Mouse (Mus musculus): ENCODE measurements at regions not wholly inside any gene's neighbourhood (a gene's known extent, or its start where the extent isn't known, plus 50 kb on each side); places are given as distances from the start of the nearest gene placed in this dataset.
"Not testable (repeated sequence)": the region's sequence is repeated elsewhere in the genome, so short reads cannot be mapped to it uniquely, and the experiment has no call there.

DNA sequence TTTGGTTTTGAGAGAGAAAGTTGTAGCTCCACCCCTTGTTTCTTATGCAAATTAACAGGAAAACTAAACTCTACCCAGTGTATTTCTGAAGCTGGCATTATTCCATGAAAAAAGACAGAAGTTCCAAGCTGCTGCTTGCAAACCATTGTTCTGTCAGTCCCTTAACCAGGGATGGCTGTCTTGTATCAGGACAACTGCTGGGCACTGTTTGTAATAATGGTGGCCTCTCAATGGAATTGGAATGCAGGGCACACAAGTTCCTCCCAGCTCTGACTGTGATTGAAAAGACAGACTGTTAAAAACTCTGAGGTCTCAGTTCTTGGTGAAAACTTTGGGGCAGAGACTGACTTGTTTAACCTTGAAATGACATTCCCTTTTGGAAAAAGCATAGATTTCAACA is 516.0 kb upstream of the Fam241a start:
- no peaks in the 10 kb centered on the region for H3K4me1 ChIP-seq
- no peak overlapping the region for H3K4me2 ChIP-seq
- no peaks in the 10 kb centered on the region for H3K27me3 ChIP-seq (replicated peaks)
- no peak overlapping the region for H3K4me3 ChIP-seq
- H3K36me3 ChIP-seq (replicated peaks), result no peaks in the 10 kb centered on the region
- no peak overlapping the region for H3K27ac ChIP-seq
- H3K9ac ChIP-seq, result no peak overlapping the region
- no peaks in the 10 kb centered on the region for H3K9me3 ChIP-seq
- ATAC-seq (replicated peaks), result no peak

DNA sequence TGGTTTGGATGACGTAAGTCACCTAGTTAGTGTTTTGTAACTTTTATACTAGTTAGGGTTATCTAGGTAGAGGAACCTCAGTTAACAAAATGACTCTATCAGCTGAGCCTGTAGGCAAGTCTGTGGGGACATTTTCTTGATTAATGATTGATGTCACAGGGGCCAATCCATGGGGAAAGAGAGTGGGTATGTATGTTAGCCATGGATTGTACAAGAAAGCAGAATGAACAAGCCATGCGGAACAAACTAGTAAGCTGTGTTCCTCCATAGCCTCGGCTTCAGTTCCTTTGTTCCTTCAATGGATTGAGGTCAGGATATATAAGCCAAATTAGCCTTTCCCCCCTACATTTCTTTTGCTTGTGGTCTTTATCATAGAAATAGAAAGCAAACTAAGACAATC is 498.7 kb upstream of the Fam241a start:
- ATAC-seq (replicated peaks), result no peak
- Histone ChIP-seq H3K27ac (no peak overlapping the region), H3K4me2 (no peak overlapping the region), H3K4me1 (no peaks in the 10 kb centered on the region), H3K9ac (no peak overlapping the region), H3K9me3 (no peaks in the 10 kb centered on the region), H3K27me3 (replicated peaks) (no peaks in the 10 kb centered on the region), H3K36me3 (replicated peaks) (no peaks in the 10 kb centered on the region), H3K4me3 (no peak overlapping the region)
- 83% methylated on average over 3 of the region's 3 CpGs for WGBS

GRCm38 (mm10) chr3:128380579-128380978 is 484.5 kb upstream of the Fam241a start:
- Histone ChIP-seq H3K36me3 (replicated peaks) (no peaks in the 10 kb centered on the region), H3K27ac (no peak overlapping the region)
- no peak for ATAC-seq (replicated peaks)

DNA sequence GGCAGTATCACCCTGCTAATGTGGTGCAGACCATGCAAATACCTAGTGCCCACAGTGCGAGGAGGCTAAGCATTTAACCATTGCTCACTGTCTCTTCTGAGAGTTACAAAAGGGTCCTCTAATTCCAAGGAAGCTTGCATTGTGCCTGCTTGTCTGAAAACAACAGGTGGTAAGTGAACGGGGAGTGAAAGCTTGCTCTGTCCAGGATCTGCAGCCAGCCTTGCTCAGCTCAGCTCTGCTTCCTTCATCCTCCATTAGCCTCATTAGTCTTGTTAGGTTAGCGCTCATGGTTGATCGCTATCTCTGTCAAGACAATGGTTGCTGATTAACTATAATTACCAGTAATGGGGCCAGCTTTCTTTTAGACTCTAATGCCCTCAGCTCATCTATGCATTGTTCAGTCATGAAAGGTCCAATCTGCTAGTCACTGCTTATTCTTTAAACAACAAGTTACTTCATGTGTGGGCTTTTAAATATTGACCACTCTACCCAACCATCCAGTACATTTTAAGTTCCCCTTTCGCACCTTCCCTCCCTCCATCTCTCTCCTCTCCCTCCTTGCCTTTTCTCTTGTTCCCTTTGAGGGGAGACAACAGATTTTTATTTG is 473.5 kb upstream of the Fam241a start:
- no peak overlapping the region for H3K27ac ChIP-seq
- no peaks in the 10 kb centered on the region for H3K27me3 ChIP-seq (replicated peaks)
- H3K4me2 ChIP-seq, result no peak overlapping the region
- 20% methylated on average over 5 of the region's 5 CpGs for WGBS
- no peaks in the 10 kb centered on the region for H3K4me1 ChIP-seq
- no peak for ATAC-seq (replicated peaks)
- H3K36me3 ChIP-seq (replicated peaks), result no peaks in the 10 kb centered on the region
- no peak overlapping the region for H3K4me3 ChIP-seq
- H3K9me3 ChIP-seq, result no peaks in the 10 kb centered on the region
- no peak overlapping the region for H3K9ac ChIP-seq

More at GRCm38 (mm10) chr3:128380579-128380978, 484.5 kb upstream of the Fam241a start:
- Histone ChIP-seq H3K4me2 (no peak overlapping the region), H3K4me1 (no peaks in the 10 kb centered on the region), H3K9me3 (no peaks in the 10 kb centered on the region), H3K4me3 (no peak overlapping the region), H3K27me3 (replicated peaks) (no peaks in the 10 kb centered on the region), H3K9ac (no peak overlapping the region)
- 86% methylated on average over 4 of the region's 4 CpGs for WGBS

DNA sequence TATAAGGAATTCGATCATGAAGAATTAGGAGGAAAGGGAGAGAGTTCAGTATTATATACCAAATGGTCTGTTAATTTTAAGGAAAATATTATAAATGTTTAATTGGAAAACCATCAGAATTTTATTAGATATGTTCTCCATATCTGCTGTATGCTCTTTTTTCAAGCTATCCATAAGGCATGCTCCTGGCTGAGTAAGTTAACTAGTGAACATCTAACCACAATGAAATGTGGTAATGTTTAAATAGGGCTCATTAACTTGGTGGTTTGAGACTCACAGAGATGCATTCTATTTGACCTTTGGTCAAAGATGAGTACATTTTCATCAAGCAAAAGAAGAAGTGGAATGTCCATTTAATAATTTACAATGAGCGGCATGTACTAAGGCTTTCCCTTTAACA is 466.2 kb upstream of the Fam241a start:
- Histone ChIP-seq H3K36me3 (replicated peaks) (no peaks in the 10 kb centered on the region), H3K4me1 (no peaks in the 10 kb centered on the region), H3K27me3 (replicated peaks) (no peaks in the 10 kb centered on the region), H3K27ac (no peak overlapping the region), H3K4me2 (no peak overlapping the region), H3K9me3 (no peaks in the 10 kb centered on the region), H3K9ac (no peak overlapping the region), H3K4me3 (no peak overlapping the region)
- no peak for ATAC-seq (replicated peaks)
- WGBS, result 95% methylated on average over 2 of the region's 2 CpGs

GRCm38 (mm10) chr3:128349123-128349522 is 453.0 kb upstream of the Fam241a start:
- not testable (repeated sequence) for H3K4me2 ChIP-seq; H3K4me3 ChIP-seq; H3K36me3 ChIP-seq (replicated peaks); H3K9ac ChIP-seq; H3K27ac ChIP-seq; H3K4me1 ChIP-seq; H3K27me3 ChIP-seq (replicated peaks); H3K9me3 ChIP-seq
- WGBS, result 4% methylated on average over 2 of the region's 2 CpGs
- peak; percentile 90 for ATAC-seq (replicated peaks)

DNA sequence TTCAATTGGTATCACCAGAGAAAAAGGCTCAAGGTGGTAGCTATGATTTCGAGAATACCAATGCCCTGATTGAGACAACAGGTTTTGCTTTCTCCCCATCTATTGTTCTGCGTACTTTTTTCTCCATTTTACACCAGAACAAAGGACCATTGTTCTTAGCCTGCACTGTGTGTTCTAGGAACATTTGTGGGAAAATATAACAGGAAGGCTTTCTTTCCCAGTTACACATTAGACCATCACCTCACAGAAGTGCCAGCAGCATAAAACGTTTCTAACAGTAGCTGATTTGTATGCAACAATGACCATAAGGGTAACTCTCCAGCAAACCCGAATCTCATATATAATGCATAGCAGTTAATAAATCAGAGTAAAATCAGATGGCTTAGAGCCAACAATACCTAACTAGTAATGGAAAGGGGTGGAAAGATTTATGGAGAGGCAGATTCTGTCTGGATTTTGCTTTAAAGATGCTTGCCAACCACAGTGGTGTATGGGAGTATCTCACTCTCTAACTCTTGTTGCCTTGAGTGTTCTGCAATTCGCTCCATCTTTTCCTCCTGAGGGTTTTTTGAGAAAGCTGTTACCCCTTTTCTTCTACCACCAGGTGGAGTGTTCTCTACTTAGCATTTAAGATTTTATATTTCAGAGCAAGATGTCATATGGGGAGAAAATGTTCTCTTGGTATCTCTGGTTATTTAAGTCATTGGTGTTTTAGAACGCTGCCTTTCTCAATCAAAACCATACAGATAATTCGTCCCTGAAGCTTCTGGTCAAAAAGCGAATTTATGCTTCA is 451.9 kb upstream of the Fam241a start:
- H3K4me1 ChIP-seq, result no peaks in the 10 kb centered on the region
- 65% methylated on average over 8 of the region's 8 CpGs for WGBS
- no peaks in the 10 kb centered on the region for H3K9me3 ChIP-seq
- H3K27ac ChIP-seq, result no peak overlapping the region
- no peak overlapping the region for H3K4me3 ChIP-seq
- no peak for ATAC-seq (replicated peaks)
- no peaks in the 10 kb centered on the region for H3K36me3 ChIP-seq (replicated peaks)
- H3K27me3 ChIP-seq (replicated peaks), result peaks cover 4% of the 10 kb centered on the region; the same call in 1 of the 2 replicates
- H3K9ac ChIP-seq, result no peak overlapping the region
- H3K4me2 ChIP-seq, result no peak overlapping the region

GRCm38 (mm10) chr3:128337508-128337907 is 441.4 kb upstream of the Fam241a start:
- Histone ChIP-seq H3K36me3 (replicated peaks) (no peaks in the 10 kb centered on the region), H3K4me3 (no peak overlapping the region), H3K27ac (no peak overlapping the region), H3K4me1 (no peaks in the 10 kb centered on the region), H3K9ac (no peak overlapping the region), H3K27me3 (replicated peaks) (no peaks in the 10 kb centered on the region), H3K4me2 (no peak overlapping the region), H3K9me3 (no peaks in the 10 kb centered on the region)
- WGBS, result 73% methylated on average over 2 of the region's 2 CpGs
- peak; percentile 69; the same call in 1 of the 2 replicates for ATAC-seq (replicated peaks)

- ATAC-seq (replicated peaks), result peak; percentile 95
- H3K4me1 ChIP-seq, result no peaks in the 10 kb centered on the region
- WGBS, result 23% methylated on average over 5 of the region's 5 CpGs
- no peak overlapping the region for H3K4me3 ChIP-seq
- H3K27me3 ChIP-seq (replicated peaks), result no peaks in the 10 kb centered on the region
- no peak overlapping the region for H3K4me2 ChIP-seq
- H3K9ac ChIP-seq, result no peak overlapping the region
- H3K27ac ChIP-seq, result no peak overlapping the region
- no peaks in the 10 kb centered on the region for H3K9me3 ChIP-seq
- no peaks in the 10 kb centered on the region for H3K36me3 ChIP-seq (replicated peaks)
Observed at GRCm38 (mm10) chr3:128337031-128337430, 440.9 kb upstream of the Fam241a start.

DNA sequence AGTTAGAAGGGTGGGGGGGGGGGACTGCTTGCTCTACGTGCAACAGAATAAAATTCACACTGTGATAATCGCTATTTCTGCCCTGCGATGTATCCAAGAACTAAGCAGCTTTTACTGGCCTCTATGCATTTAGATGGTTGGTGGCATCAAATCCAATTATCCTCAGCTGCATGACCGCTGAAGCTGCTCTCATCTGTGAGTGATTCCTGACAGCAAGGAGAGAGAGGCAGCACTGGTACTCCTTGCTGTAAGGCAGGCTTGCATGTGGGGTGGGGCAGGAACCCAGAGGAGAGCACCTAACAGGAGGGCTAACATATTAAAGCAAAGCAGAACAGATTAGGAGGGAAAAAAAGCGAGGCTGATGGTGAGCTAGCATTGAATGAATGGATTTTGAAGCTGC is 431.6 kb upstream of the Fam241a start:
- Histone ChIP-seq H3K4me3 (no peak overlapping the region), H3K9me3 (no peaks in the 10 kb centered on the region), H3K27me3 (replicated peaks) (0 out of 2 replicates have a peak, but pooled peaks cover 2% of the 10 kb centered on the region), H3K9ac (no peak overlapping the region), H3K27ac (peak overlapping the region; percentile 8; the same call in 1 of the 2 replicates), H3K4me1 (peaks cover 7% of the 10 kb centered on the region; the same call in 1 of the 2 replicates), H3K4me2 (no peak overlapping the region), H3K36me3 (replicated peaks) (no peaks in the 10 kb centered on the region)
- ATAC-seq (replicated peaks), result peak; percentile 89
- WGBS, result 18% methylated on average over 5 of the region's 5 CpGs

DNA sequence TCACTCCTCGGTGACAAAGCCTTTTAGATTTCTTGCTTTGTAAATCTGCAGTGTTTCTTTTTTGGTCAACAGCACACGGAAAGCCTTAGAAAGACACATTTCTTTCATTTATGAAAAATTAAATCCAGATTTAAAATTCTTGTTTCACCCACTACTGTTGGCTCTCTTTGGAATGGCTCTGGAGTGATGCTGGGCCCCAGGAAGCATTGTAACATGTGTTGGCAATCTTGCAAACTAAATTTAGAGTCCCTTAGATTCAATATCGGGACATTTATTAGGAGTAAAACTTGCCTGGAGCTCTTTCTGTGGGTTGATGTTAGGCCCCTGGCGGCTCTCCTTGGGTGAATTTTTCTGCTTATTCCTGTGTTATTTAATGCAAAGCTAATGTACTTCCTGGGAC is 405.2 kb upstream of the Fam241a start:
- ATAC-seq (replicated peaks), result no peak
- Histone ChIP-seq H3K27me3 (replicated peaks) (no peaks in the 10 kb centered on the region), H3K4me1 (no peaks in the 10 kb centered on the region), H3K4me2 (no peak overlapping the region), H3K4me3 (no peak overlapping the region), H3K27ac (no peak overlapping the region), H3K9me3 (no peaks in the 10 kb centered on the region), H3K36me3 (replicated peaks) (no peaks in the 10 kb centered on the region), H3K9ac (no peak overlapping the region)
- 86% methylated on average over 4 of the region's 4 CpGs for WGBS

DNA sequence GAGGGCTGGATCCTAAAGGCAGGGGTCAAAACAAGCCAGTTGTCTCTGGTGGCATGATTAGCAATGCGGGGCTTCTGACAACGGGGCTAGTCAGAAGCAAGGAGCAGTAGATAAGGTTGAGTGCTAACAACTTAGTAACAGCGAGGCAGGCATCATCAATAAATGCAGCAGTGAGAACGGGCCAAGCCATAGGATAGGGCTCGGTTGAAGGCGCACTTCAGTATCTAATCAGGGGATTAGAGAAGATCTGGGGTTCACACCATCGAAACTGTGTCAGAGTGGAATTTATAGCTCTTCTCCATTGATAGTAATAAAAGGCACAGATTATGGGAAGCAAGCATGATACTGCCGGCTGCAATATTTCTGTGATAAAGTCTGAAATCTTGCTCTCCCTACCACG is 402.0 kb upstream of the Fam241a start:
- H3K27me3 ChIP-seq (replicated peaks), result no peaks in the 10 kb centered on the region
- 85% methylated on average over 9 of the region's 9 CpGs for WGBS
- no peak overlapping the region for H3K27ac ChIP-seq
- H3K9me3 ChIP-seq, result no peaks in the 10 kb centered on the region
- no peaks in the 10 kb centered on the region for H3K36me3 ChIP-seq (replicated peaks)
- H3K9ac ChIP-seq, result no peak overlapping the region
- no peak overlapping the region for H3K4me2 ChIP-seq
- no peaks in the 10 kb centered on the region for H3K4me1 ChIP-seq
- H3K4me3 ChIP-seq, result no peak overlapping the region
- no peak for ATAC-seq (replicated peaks)

DNA sequence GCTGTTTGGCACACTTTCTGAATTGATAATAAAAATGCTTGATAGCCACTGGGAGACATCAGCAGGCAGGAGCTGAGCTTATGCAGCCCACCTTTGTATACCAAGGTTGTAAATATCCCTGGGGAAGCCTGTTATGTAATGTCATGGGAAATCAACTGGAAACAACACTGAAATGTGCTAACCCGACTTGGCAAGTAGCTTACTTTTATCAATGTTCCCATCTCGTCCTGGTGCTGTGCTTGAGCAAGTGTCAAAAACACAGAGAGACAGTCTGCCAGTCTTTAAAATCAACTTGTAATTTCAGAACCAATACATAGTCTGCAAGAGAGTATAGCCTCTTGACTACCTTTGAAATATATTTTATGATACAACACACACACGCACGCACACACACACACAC is 391.7 kb upstream of the Fam241a start:
- H3K27ac ChIP-seq, result no peak overlapping the region
- no peaks in the 10 kb centered on the region for H3K9me3 ChIP-seq
- no peak overlapping the region for H3K4me2 ChIP-seq
- WGBS, result 73% methylated on average over 4 of the region's 4 CpGs
- H3K9ac ChIP-seq, result no peak overlapping the region
- H3K4me3 ChIP-seq, result no peak overlapping the region
- no peaks in the 10 kb centered on the region for H3K4me1 ChIP-seq
- H3K36me3 ChIP-seq (replicated peaks), result no peaks in the 10 kb centered on the region
- ATAC-seq (replicated peaks), result no peak
- H3K27me3 ChIP-seq (replicated peaks), result no peaks in the 10 kb centered on the region
